Mouse (Mus musculus) ES-E14 (cell line): ENCODE measurements around the gene Pde4d.

Experiments
- HCFC1 ChIP-seq: IDR thresholded peaks from 2 replicates; pipeline ENCODE4 v1.6.1; 2012; ENCODE audit warnings: low read length, inconsistent platforms, borderline replicate concordance; ENCODE audit not compliant: insufficient read depth
- ZC3H11A ChIP-seq: IDR thresholded peaks from 2 replicates; pipeline ENCODE4 v1.6.1; 2012; ENCODE audit warnings: low read depth, mild to moderate bottlenecking, inconsistent platforms, low read length, borderline replicate concordance
- ZNF384 ChIP-seq: IDR thresholded peaks from 2 replicates; pipeline ENCODE4 v1.6.1; 2012; ENCODE audit warnings: low read depth, low read length, inconsistent platforms

- TF ChIP-seq ZC3H11A (no peak), HCFC1 (no peak), ZNF384 (no peak)
Measured at GRCm38 (mm10) chr13:109556853-109557252, 1107.1 kb downstream of the Pde4d start.
